Mouse (Mus musculus) embryonic facial prominence, embryonic 14.5 days (tissue): Measurements from ENCODE around the gene Gm6169. TPM values are rescaled to one million over a fixed set of nuclear protein-coding genes. Genes with fewer than 3 reads are reported as not detected.

ENCODE experiments used
- ATAC-seq: fragments of 200-750 bp; cut with Nextera tagmentation; 2 replicates; pipeline ENCODE4 v1.8.0; 2017; ENCODE audit warnings: low read depth, moderate number of reproducible peaks, moderate TSS enrichment
- DNase-seq: peaks from one replicate; pipeline ENCODE4 v3.0.0-alpha.2; 2015; ENCODE audit warnings: low spot score
- H3K27ac ChIP-seq: fragments of 300-500 bp; sonication (generic); replicated peaks from 2 replicates; pipeline ENCODE4 v1.5.1; 2014; ENCODE audit warnings: low read depth, mild to moderate bottlenecking, low read length, moderate library complexity
- H3K27me3 ChIP-seq: fragments of 300-500 bp; sonication (generic); replicated peaks from 2 replicates; pipeline ENCODE4 v1.6.1; 2014; ENCODE audit warnings: low read length; ENCODE audit not compliant: control insufficient read depth, insufficient read depth
- H3K36me3 ChIP-seq: fragments of 300-500 bp; sonication (generic); 2 replicates; pipeline ENCODE4 v1.6.1; 2014; ENCODE audit warnings: low read length, mixed read lengths; ENCODE audit not compliant: control insufficient read depth, insufficient read depth
- H3K4me1 ChIP-seq: fragments of 300-500 bp; sonication (generic); 2 replicates; pipeline ENCODE4 v1.6.1; 2014; ENCODE audit warnings: antibody characterized with exemption, low read length; ENCODE audit not compliant: control insufficient read depth, insufficient read depth
- H3K4me2 ChIP-seq: fragments of 300-500 bp; sonication (generic); 2 replicates; pipeline ENCODE4 v1.6.1; 2014; ENCODE audit warnings: low read depth, mild to moderate bottlenecking, low read length, moderate library complexity, mixed read lengths
- H3K4me3 ChIP-seq: fragments of 300-500 bp; sonication (generic); 2 replicates; pipeline ENCODE4 v1.5.1; 2014; ENCODE audit warnings: low read depth, mild to moderate bottlenecking, low read length
- H3K9ac ChIP-seq: fragments of 300-500 bp; sonication (generic); 2 replicates; pipeline ENCODE4 v1.6.1; 2014; ENCODE audit warnings: low read depth, mild to moderate bottlenecking, low read length, moderate library complexity, mixed read lengths
- H3K9me3 ChIP-seq: fragments of 300-500 bp; sonication (generic); 2 replicates; pipeline ENCODE4 v1.6.1; 2016; ENCODE audit warnings: low read length; ENCODE audit not compliant: control insufficient read depth
- WGBS: fragments of 180-500 bp; shearing (Covaris S2); extraction: QIAGEN DNeasy Blood & Tissue Kit; methylation state at CpG from one replicate; pipeline ENCODE4 v1.1.7; 2014; 5-methylcytosine and 5-hydroxymethylcytosine counted together
- polyA plus RNA-seq: library from polyadenylated mRNA; unstranded; fragments of >200 nt; fragmentation: Nextera tagmentation; extraction: Ambion mirVana; gene quantifications from 2 replicates; pipeline ENCODE4 v1.2.1, GENCODE M21; 2014

The Gm6169 gene
- polyA plus RNA-seq, 1 experiment from 2014 or later = 5.4 TPM

DNA sequence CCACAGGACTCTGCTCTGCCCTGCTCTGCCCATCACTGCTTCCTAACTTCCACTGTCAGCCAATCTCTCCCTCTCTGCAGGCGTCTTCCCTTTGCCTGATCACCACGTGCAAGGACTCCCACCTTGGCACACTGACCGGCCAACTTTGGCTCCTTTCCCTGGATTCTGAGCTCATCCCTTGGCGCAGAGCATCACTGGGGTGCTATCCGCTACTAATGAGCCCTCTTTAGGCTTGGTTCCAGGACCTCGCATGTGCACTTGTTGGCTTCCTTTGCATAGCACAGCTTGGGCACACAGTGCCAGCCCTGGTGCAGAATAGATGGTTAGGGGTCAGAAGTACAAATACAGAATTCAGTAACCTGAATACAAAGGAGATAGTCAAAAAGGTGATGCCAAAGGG lies 47.9 kb downstream of the Gm6169 start:
- Histone ChIP-seq H3K9ac (no peak overlapping the region), H3K9me3 (no peaks in the 10 kb centered on the region), H3K36me3 (no peaks in the 10 kb centered on the region), H3K27me3 (no peaks in the 10 kb centered on the region), H3K4me2 (no peak overlapping the region), H3K4me3 (no peak overlapping the region), H3K4me1 (no peaks in the 10 kb centered on the region), H3K27ac (no peak overlapping the region)
- DNase-seq (no peak), ATAC-seq (no peak)
- 83% methylated on average over 6 of the region's 6 CpGs for WGBS

Other genes starting within 250 kb of the Gm6169 start
- gene Gcnt4, start 174.5 kb downstream of the Gm6169 start, polyA plus RNA-seq = 0.18 and 0.42 TPM in 2 replicates
- not detected in 2 replicates for gene 1700029F12Rik, start 64.9 kb downstream of the Gm6169 start, polyA plus RNA-seq
- gene Fam169a, start 32.0 kb downstream of the Gm6169 start, polyA plus RNA-seq = 3.0 and 3.2 TPM in 2 replicates
- gene Gfm2, start 38.7 kb upstream of the Gm6169 start, polyA plus RNA-seq = 21.7 and 23.1 TPM in 2 replicates
- 74.3 and 77.3 TPM in 2 replicates for gene Nsa2, start 38.7 kb upstream of the Gm6169 start, polyA plus RNA-seq
- 44.4 and 46.0 TPM in 2 replicates for gene Hexb, start 99.1 kb upstream of the Gm6169 start, polyA plus RNA-seq
- 9.5 TPM in 2 replicates for gene Enc1, start 141.9 kb upstream of the Gm6169 start, polyA plus RNA-seq